Mouse (Mus musculus) heart, embryonic 14.5 days (tissue): ENCODE measurements around the gene Spata21. TPM values are rescaled to one million over a fixed set of nuclear protein-coding genes. Genes with fewer than 3 reads are reported as not detected.
A peak's percentile ranks its signal among the peaks of the same experiment; 100 is the strongest.

Experiments
- ATAC-seq: fragments of 200-750 bp; cut with Nextera tagmentation; 2 replicates; pipeline ENCODE4 v1.8.0; 2017; ENCODE audit warnings: low read depth, moderate TSS enrichment; ENCODE audit not compliant: insufficient number of reproducible peaks, insufficient read depth, low FRiP score
- H3K27ac ChIP-seq, 2 experiments: fragments of 200-500 bp in 1 of 2; fragments of 300-500 bp in 1 of 2; sonication (generic) in 1 of 2; replicated peaks in 1 of 2; 2 replicates each; pipeline ENCODE4 v1.5.1; 2012 to 2014; ENCODE audit warnings: low read depth in 2 of 2, low read length in 2 of 2, control low read depth in 1 of 2, mild to moderate bottlenecking in 1 of 2, mixed read lengths in 1 of 2; ENCODE audit not compliant: control insufficient read depth in 1 of 2, insufficient read depth in 1 of 2
- H3K27me3 ChIP-seq: fragments of 300-500 bp; sonication (generic); 2 replicates; pipeline ENCODE4 v1.6.1; 2014; ENCODE audit warnings: mild to moderate bottlenecking, low read length, control low read depth; ENCODE audit not compliant: control insufficient read depth, insufficient read depth
- H3K36me3 ChIP-seq: fragments of 300-500 bp; sonication (generic); 2 replicates; pipeline ENCODE4 v1.6.1; 2014; ENCODE audit warnings: mild to moderate bottlenecking, control low read depth, low read length, mixed read lengths; ENCODE audit not compliant: control insufficient read depth, insufficient read depth
- H3K4me1 ChIP-seq, 2 experiments: fragments of 200-500 bp in 1 of 2; fragments of 300-500 bp in 1 of 2; sonication (generic) in 1 of 2; 2 replicates each; pipeline ENCODE4 v1.6.1; 2012 to 2014; ENCODE audit warnings: low read length in 2 of 2, control low read depth in 1 of 2, mixed read lengths in 1 of 2; ENCODE audit not compliant: control insufficient read depth in 2 of 2, insufficient read depth in 2 of 2
- H3K4me2 ChIP-seq: fragments of 300-500 bp; sonication (generic); 2 replicates; pipeline ENCODE4 v1.6.1; 2014; ENCODE audit warnings: mild to moderate bottlenecking, low read length
- H3K4me3 ChIP-seq, 2 experiments: fragments of 200-500 bp in 1 of 2; fragments of 300-500 bp in 1 of 2; sonication (generic) in 1 of 2; 2 replicates each; pipeline ENCODE4 v1.5.1; 2012 to 2014; ENCODE audit warnings: low read length in 2 of 2, mild to moderate bottlenecking in 2 of 2, control low read depth in 1 of 2, low read depth in 1 of 2, moderate library complexity in 1 of 2; ENCODE audit not compliant: control insufficient read depth in 1 of 2, insufficient read depth in 1 of 2
- H3K9ac ChIP-seq: fragments of 300-500 bp; sonication (generic); 2 replicates; pipeline ENCODE4 v1.6.1; 2014; ENCODE audit warnings: mild to moderate bottlenecking, low read length
- H3K9me3 ChIP-seq: fragments of 300-500 bp; sonication (generic); 2 replicates; pipeline ENCODE4 v1.6.1; 2016; ENCODE audit warnings: low read length, control low read depth; ENCODE audit not compliant: control insufficient read depth
- WGBS: fragments of 180-500 bp; shearing (Covaris S2); extraction: QIAGEN DNeasy Blood & Tissue Kit; methylation state at CpG from one replicate; pipeline ENCODE4 v1.1.7; 2014; 5-methylcytosine and 5-hydroxymethylcytosine counted together
- polyA plus RNA-seq: library from polyadenylated mRNA; unstranded; fragments of >200 nt; fragmentation: Nextera tagmentation; extraction: Ambion mirVana; gene quantifications from 2 replicates; pipeline ENCODE4 v1.2.1, GENCODE M21; 2014

The Spata21 gene
- polyA plus RNA-seq, 1 experiment from 2014 or later, result not detected

DNA sequence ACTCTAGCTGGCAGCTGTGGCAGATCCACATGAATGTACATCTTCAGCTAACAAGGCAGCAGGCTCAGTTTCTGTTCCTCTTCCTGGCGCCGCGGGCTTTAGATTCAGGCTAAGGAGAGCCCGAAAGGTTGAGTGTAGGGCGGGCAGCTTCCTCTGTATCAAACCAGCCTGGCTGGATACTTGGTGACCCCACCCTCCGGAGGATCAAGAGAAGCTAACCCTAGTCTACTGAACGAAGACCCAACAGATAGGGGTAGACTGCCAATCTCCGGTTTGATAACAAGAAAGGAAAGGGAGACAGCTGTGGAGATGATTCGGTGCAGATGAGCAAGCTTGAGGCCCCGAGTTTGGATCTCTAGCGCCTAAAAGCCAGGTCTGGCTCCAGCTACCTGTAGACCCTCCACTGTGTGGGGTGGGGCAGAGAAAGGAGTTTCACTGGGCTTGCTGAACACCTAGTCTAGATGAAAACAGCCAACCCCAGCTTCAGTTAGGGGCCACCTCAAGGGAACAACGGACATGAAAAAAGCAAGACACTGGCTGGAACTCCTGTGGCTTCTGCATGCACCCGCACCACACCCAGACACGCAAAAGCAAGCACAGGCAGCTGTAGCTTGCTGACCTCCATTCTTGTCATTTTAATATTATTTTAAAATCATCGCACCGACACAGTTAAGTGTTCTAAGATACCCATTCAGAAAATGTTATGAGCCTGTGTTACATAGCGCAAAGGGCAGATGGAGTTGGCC, 11.2 kb upstream of the Spata21 start:
- 73% methylated on average over 17 of the region's 17 CpGs for WGBS
- Histone ChIP-seq H3K27ac (peak overlapping the region in 1 of 2 experiments; percentile 50; a peak in 1 of 4 replicates), H3K4me1 (peaks cover 20 to 35% of the 10 kb centered on the region in 2 experiments), H3K36me3 (peaks cover 28% of the 10 kb centered on the region), H3K4me2 (peak overlapping the region; percentile 96), H3K9ac (peak overlapping the region; percentile 93), H3K27me3 (no peaks in the 10 kb centered on the region), H3K4me3 (peak overlapping the region; percentile 77 to 97), H3K9me3 (no peaks in the 10 kb centered on the region)
- ATAC-seq, result no peak

DNA sequence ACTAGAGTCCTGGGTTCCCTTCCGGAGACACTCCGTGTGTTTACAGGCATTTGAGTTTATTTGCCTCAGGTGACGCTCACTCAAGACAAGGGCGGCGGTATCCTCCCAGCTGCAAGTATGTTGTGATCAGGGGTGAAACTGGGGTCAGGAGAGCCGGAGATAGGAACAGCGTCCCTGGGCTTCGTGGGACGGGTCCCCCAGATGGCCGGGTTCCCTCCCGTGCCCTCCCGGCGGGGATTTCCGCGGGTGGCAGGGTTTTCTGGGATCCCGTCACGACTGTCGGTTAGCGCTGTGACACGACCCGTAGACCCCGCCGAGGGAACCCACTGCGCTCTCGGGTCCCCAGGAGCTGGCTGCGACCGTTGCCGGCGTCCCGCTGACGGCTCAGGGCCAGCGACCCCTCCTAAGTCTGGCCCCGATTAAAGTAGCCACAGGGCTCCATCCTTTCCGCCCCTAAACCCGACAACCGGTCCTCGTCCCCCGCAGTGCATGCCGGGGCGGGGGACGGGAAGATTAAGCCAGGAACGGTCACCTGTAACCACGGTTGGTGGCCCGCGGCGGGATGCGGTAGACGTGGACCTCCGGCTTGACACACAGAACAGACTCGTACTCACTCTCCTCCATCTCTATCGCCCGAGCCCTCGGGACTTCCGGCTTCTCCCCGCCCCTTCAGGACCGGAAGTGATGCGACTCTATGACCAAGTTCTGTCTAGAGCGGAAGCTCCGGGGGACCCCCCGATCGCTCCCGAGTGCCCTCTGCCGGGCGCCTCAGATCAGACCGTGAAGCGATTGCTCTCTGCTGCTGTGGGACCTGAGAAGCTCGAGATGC, 10.2 kb upstream of the Spata21 start, which contains the start of gene Necap2:
Gene Necap2 (minus strand): TSS at position 677 of the 829 bp plus-strand sequence.
- peak; percentile 89 for ATAC-seq
- under 1% methylated on average over 67 of the region's 67 CpGs for WGBS
- H3K27me3 ChIP-seq, result no peaks in the 10 kb centered on the region
- peak within 1 kb of the TSS; percentile 77 to 97 for H3K4me3 ChIP-seq
- peaks cover 19 to 34% of the 10 kb centered on the region in 2 experiments for H3K4me1 ChIP-seq
- H3K9ac ChIP-seq, result peak within 1 kb of the TSS; percentile 93
- H3K36me3 ChIP-seq, result peaks cover 18% of the 10 kb centered on the region
- H3K4me2 ChIP-seq, result peak within 1 kb of the TSS; percentile 96
- peak within 1 kb of the TSS; percentile 29 to 52 for H3K27ac ChIP-seq
- H3K9me3 ChIP-seq, result no peaks in the 10 kb centered on the region

DNA sequence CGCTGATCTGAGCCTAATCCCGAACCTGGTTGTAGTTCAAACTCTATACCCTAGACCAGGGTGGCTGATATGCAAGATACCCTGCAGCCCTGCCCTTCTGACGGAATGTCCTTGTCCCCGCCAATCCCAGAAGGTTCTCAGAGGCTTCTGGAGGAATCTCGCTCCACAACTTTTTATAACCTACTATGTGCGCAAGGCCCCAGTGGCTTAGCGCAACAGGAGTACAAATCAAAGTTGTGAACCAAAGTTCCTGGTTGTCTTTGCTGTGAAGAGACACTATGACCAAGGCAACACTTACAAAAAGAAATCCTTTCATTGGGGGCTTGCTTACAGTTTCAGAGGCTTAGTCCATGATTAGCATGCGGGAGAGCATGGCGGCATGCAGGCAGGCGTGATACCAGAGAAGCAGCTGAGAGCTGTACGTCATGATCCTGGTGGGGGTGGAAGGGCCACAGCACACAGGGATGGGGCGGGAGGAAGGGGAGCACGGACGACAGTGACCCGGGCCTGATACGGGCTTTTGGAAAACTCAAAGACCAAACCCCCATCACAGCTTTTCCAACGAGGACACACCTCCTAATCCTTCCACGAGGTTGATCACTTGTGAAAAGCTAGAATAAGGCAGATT, 9.5 kb upstream of the Spata21 start:
- H3K4me2 ChIP-seq, result no peak overlapping the region
- WGBS, result 69% methylated on average over 18 of the region's 18 CpGs
- no peak overlapping the region for H3K9ac ChIP-seq

DNA sequence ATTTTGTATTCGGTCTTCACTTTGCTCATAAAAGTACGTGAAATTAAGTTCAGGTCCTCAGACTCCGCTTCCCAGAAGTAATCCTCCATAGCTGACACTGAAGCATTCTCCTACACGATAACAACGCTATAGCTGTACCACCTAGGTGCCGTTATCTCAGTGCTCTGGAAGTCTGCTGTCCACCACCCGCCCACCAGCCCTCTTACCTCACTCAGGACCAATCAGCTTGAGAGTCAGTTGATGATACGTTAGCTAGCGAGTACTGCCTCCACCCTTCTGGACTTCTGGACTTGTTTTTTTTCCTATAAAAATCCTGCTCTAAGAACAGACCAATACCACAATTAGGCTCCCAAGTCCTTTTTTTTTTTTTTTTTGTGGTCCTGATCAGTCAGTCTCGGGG, 1.3 kb upstream of the Spata21 start:
- H3K36me3 ChIP-seq, result no peaks in the 10 kb centered on the region
- 44% methylated on average over 10 of the region's 10 CpGs for WGBS

More for the DNA sequence above, 9.5 kb upstream of the Spata21 start:
- Histone ChIP-seq H3K27me3 (no peaks in the 10 kb centered on the region), H3K9me3 (no peaks in the 10 kb centered on the region), H3K36me3 (peaks cover 11% of the 10 kb centered on the region; the same call in 1 of the 2 replicates), H3K27ac (no peak overlapping the region), H3K4me3 (no peak overlapping the region), H3K4me1 (peaks cover 12 to 27% of the 10 kb centered on the region in 2 experiments)
- no peak for ATAC-seq

DNA sequence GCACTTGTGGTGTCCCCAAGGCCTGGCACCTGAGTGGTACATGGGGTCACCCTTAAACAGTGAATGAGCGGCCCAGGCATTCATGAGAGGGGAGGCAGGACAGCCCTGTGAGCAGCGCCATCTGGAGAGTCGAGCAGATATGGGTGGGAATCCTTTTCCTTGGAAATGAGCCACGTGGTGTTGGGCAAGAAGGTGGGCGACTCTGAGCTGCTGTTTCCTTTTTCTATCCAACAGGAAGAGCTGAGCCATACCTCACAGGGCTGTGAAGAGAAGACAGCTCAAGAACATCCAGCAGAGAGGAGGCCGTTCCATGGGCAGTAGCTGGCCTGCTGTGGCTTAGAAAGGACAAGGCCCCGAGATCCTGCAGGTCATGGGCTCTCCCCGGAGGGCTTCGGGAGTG, 581 bp downstream of the Spata21 start:
- Histone ChIP-seq H3K27ac (no peak overlapping the region), H3K9me3 (no peaks in the 10 kb centered on the region), H3K9ac (no peak overlapping the region), H3K4me3 (no peak overlapping the region), H3K4me2 (no peak overlapping the region), H3K4me1 (no peaks in the 10 kb centered on the region), H3K36me3 (no peaks in the 10 kb centered on the region), H3K27me3 (no peaks in the 10 kb centered on the region)
- WGBS, result 72% methylated on average over 9 of the region's 9 CpGs
- no peak for ATAC-seq

More for the DNA sequence above, 1.3 kb upstream of the Spata21 start:
- Histone ChIP-seq H3K4me3 (no peak overlapping the region), H3K27me3 (no peaks in the 10 kb centered on the region), H3K4me2 (no peak overlapping the region), H3K4me1 (no peaks in the 10 kb centered on the region), H3K27ac (no peak overlapping the region), H3K9ac (no peak overlapping the region), H3K9me3 (no peaks in the 10 kb centered on the region)
- ATAC-seq, result peak; percentile 18; the same call in 1 of the 2 replicates

DNA sequence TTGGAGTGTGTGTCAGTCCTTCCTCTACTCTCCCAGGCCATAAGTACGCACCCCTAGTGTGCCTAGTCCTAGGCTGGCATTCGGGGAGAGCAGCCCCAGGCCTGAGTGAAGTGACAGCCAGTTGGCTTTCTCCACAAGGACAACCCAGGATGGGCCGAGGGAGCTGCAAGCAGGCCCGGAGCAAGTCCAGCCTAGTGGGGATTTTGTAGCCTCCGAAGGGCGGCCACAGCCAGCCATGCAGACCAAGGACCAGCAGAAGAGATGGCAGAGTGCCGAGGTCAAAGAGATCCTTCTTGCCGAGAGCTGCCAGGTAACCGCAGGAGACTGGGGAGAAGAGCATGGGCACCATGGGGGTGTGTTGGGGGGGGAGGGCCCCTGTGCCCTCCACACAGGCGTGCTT, 6.9 kb downstream of the Spata21 start:
- no peaks in the 10 kb centered on the region for H3K27me3 ChIP-seq
- H3K36me3 ChIP-seq, result no peaks in the 10 kb centered on the region
- no peak overlapping the region for H3K4me2 ChIP-seq
- H3K9ac ChIP-seq, result no peak overlapping the region
- H3K4me3 ChIP-seq, result no peak overlapping the region
- H3K9me3 ChIP-seq, result no peaks in the 10 kb centered on the region
- no peak for ATAC-seq
- no peak overlapping the region for H3K27ac ChIP-seq
- H3K4me1 ChIP-seq, result no peaks in the 10 kb centered on the region
- WGBS, result 79% methylated on average over 10 of the region's 10 CpGs

DNA sequence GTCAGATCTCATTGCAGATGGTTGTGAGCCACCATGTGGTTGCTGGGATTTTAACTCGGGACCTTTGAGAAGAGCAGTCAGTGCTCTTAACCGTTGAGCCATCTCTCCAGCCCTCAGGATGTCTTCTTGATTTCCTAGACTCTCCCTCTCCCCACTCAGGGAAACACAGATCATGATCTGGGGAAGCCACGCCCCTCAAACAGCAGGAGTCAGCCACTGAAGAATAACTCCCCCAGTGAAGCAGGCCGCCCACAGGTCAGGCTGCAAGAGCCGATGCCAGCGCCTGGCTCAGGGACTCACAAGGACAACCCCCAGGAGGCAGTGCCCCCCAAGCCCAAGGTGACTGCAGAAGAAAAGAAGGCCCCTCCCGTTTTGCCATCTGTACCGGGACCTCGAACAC, 8.6 kb downstream of the Spata21 start:
- H3K36me3 ChIP-seq, result no peaks in the 10 kb centered on the region
- ATAC-seq, result no peak
- 24% methylated on average over 9 of the region's 9 CpGs for WGBS

More for the DNA sequence above, 8.6 kb downstream of the Spata21 start:
- Histone ChIP-seq H3K27ac (no peak overlapping the region), H3K4me2 (no peak overlapping the region), H3K27me3 (no peaks in the 10 kb centered on the region), H3K4me3 (no peak overlapping the region), H3K4me1 (no peaks in the 10 kb centered on the region), H3K9ac (no peak overlapping the region), H3K9me3 (no peaks in the 10 kb centered on the region)
